Mouse (Mus musculus) embryonic facial prominence, embryonic 13.5 days (tissue): ENCODE results near the gene Uckl1. TPM values are rescaled to one million over a fixed set of nuclear protein-coding genes. Genes with fewer than 3 reads are reported as not detected.

Experiments
- ATAC-seq: fragments of 200-750 bp; cut with Nextera tagmentation; 2 replicates; pipeline ENCODE4 v1.8.0; 2017; ENCODE audit warnings: low read depth; ENCODE audit not compliant: insufficient number of reproducible peaks, insufficient read depth, low FRiP score, low TSS enrichment
- H3K27ac ChIP-seq: fragments of 300-500 bp; sonication (generic); 2 replicates; pipeline ENCODE4 v1.5.1; 2015; ENCODE audit warnings: moderate library complexity, mild to moderate bottlenecking, inconsistent platforms
- H3K27me3 ChIP-seq: fragments of 300-500 bp; sonication (generic); 2 replicates; pipeline ENCODE4 v1.6.1; 2015; ENCODE audit warnings: mild to moderate bottlenecking, inconsistent platforms
- H3K36me3 ChIP-seq: fragments of 300-500 bp; sonication (generic); 2 replicates; pipeline ENCODE4 v1.6.1; 2015; ENCODE audit warnings: mild to moderate bottlenecking, inconsistent platforms
- H3K4me1 ChIP-seq: fragments of 300-500 bp; sonication (generic); 2 replicates; pipeline ENCODE4 v1.6.1; 2015; ENCODE audit warnings: inconsistent platforms
- H3K4me2 ChIP-seq: fragments of 300-500 bp; sonication (generic); 2 replicates; pipeline ENCODE4 v1.6.1; 2015; ENCODE audit warnings: moderate library complexity, mild to moderate bottlenecking, inconsistent platforms
- H3K4me3 ChIP-seq: fragments of 300-500 bp; sonication (generic); 2 replicates; pipeline ENCODE4 v1.5.1; 2015; ENCODE audit warnings: mild to moderate bottlenecking, inconsistent platforms
- H3K9ac ChIP-seq: fragments of 300-500 bp; sonication (generic); 2 replicates; pipeline ENCODE4 v1.6.1; 2015; ENCODE audit warnings: mild to moderate bottlenecking, inconsistent platforms
- H3K9me3 ChIP-seq: fragments of 300-500 bp; sonication (generic); 2 replicates; pipeline ENCODE4 v1.6.1; 2016; ENCODE audit warnings: inconsistent platforms
- WGBS: fragments of 180-500 bp; shearing (Covaris S2); methylation state at CpG from one replicate; pipeline ENCODE4 v1.1.7; 2015; ENCODE audit warnings: mixed read lengths; 5-methylcytosine and 5-hydroxymethylcytosine counted together
- polyA plus RNA-seq: library from polyadenylated mRNA; unstranded; fragments of >200 nt; fragmentation: Nextera tagmentation; extraction: Ambion mirVana; gene quantifications from 2 replicates; pipeline ENCODE4 v1.2.1, GENCODE M21; 2015

The Uckl1 gene
- 41.1 and 57.1 TPM in 2 replicates for polyA plus RNA-seq

- H3K9me3 ChIP-seq = no peaks in the 10 kb centered on the region
- H3K27ac ChIP-seq = no peak within 1 kb of the TSS
- ATAC-seq = no peak
- peaks cover 66% of the 10 kb centered on the region for H3K36me3 ChIP-seq
- peak within 1 kb of the TSS; percentile 17; the same call in 1 of the 2 replicates for H3K9ac ChIP-seq
- H3K4me1 ChIP-seq = peaks cover 18% of the 10 kb centered on the region
- no peak within 1 kb of the TSS for H3K4me2 ChIP-seq
- H3K27me3 ChIP-seq = no peaks in the 10 kb centered on the region
- no peak within 1 kb of the TSS for H3K4me3 ChIP-seq
- 93% methylated on average over 4 of the region's 4 CpGs for WGBS
Measured at GRCm38 (mm10) chr2:181584411-181584942, at the start of gene Uckl1. Gene Uckl1, minus strand, starts transcription at chr2:181584892.

GRCm38 (mm10) chr2:181632624-181633023, 47.9 kb upstream of the Uckl1 start:
- Histone ChIP-seq H3K27ac (no peak overlapping the region), H3K4me1 (no peaks in the 10 kb centered on the region), H3K4me3 (no peak overlapping the region), H3K4me2 (no peak overlapping the region), H3K27me3 (no peaks in the 10 kb centered on the region), H3K9me3 (no peaks in the 10 kb centered on the region), H3K36me3 (peaks cover 71% of the 10 kb centered on the region), H3K9ac (no peak overlapping the region)
- 95% methylated on average over 6 of the region's 6 CpGs for WGBS
- ATAC-seq = no peak

GRCm38 (mm10) chr2:181628471-181628870, 43.8 kb upstream of the Uckl1 start:
- H3K27me3 ChIP-seq = no peaks in the 10 kb centered on the region
- no peak for ATAC-seq
- no peak overlapping the region for H3K4me3 ChIP-seq
- no peak overlapping the region for H3K4me2 ChIP-seq
- peaks cover 56% of the 10 kb centered on the region for H3K36me3 ChIP-seq
- H3K9ac ChIP-seq = no peak overlapping the region
- no peaks in the 10 kb centered on the region for H3K4me1 ChIP-seq
- H3K27ac ChIP-seq = no peak overlapping the region
- H3K9me3 ChIP-seq = no peaks in the 10 kb centered on the region

GRCm38 (mm10) chr2:181623401-181623800, 38.7 kb upstream of the Uckl1 start:
- Histone ChIP-seq H3K4me1 (no peaks in the 10 kb centered on the region), H3K4me3 (no peak overlapping the region), H3K9ac (no peak overlapping the region), H3K27me3 (no peaks in the 10 kb centered on the region), H3K36me3 (peaks cover 63% of the 10 kb centered on the region), H3K27ac (no peak overlapping the region), H3K9me3 (no peaks in the 10 kb centered on the region), H3K4me2 (no peak overlapping the region)
- ATAC-seq = no peak

- H3K27ac ChIP-seq = no peak overlapping the region
- 80% methylated on average over 5 of the region's 5 CpGs for WGBS
- H3K9me3 ChIP-seq = no peaks in the 10 kb centered on the region
- no peak overlapping the region for H3K4me3 ChIP-seq
- peaks cover 54% of the 10 kb centered on the region for H3K36me3 ChIP-seq
- H3K4me2 ChIP-seq = no peak overlapping the region
- H3K9ac ChIP-seq = no peak overlapping the region
- ATAC-seq = no peak
- H3K27me3 ChIP-seq = no peaks in the 10 kb centered on the region
- no peaks in the 10 kb centered on the region for H3K4me1 ChIP-seq
Measured at GRCm38 (mm10) chr2:181618761-181619495, 34.2 kb upstream of the Uckl1 start.

- Histone ChIP-seq H3K4me2 (peak overlapping the region; percentile 85), H3K4me1 (peaks cover 35% of the 10 kb centered on the region), H3K9ac (no peak overlapping the region), H3K36me3 (peaks cover 4% of the 10 kb centered on the region; the same call in 1 of the 2 replicates), H3K27ac (no peak overlapping the region), H3K27me3 (peaks cover 29% of the 10 kb centered on the region), H3K9me3 (no peaks in the 10 kb centered on the region), H3K4me3 (peak overlapping the region; percentile 93)
- no peak for ATAC-seq
- 74% methylated on average over 4 of the region's 4 CpGs for WGBS
Measured at GRCm38 (mm10) chr2:181602367-181602766, 17.7 kb upstream of the Uckl1 start.

GRCm38 (mm10) chr2:181601751-181602145, 17.1 kb upstream of the Uckl1 start:
- WGBS = 25% methylated on average over 10 of the region's 10 CpGs
- no peak overlapping the region; the same call in 1 of the 2 replicates for H3K27ac ChIP-seq

GRCm38 (mm10) chr2:181600828-181601750, 16.4 kb upstream of the Uckl1 start:
- peaks cover 4% of the 10 kb centered on the region; the same call in 1 of the 2 replicates for H3K36me3 ChIP-seq
- peak overlapping the region; percentile 89 for H3K9ac ChIP-seq
- H3K27me3 ChIP-seq = peaks cover 30% of the 10 kb centered on the region
- H3K4me3 ChIP-seq = peak overlapping the region; percentile 93
- peak; percentile 88 for ATAC-seq
- H3K9me3 ChIP-seq = no peaks in the 10 kb centered on the region
- WGBS = 1% methylated on average over 57 of the region's 57 CpGs
- peak overlapping the region; percentile 85 for H3K4me2 ChIP-seq
- peak overlapping the region; percentile 86 for H3K27ac ChIP-seq
- H3K4me1 ChIP-seq = peaks cover 35% of the 10 kb centered on the region

More at GRCm38 (mm10) chr2:181601751-181602145, 17.1 kb upstream of the Uckl1 start:
- Histone ChIP-seq H3K36me3 (peaks cover 4% of the 10 kb centered on the region; the same call in 1 of the 2 replicates), H3K4me1 (peaks cover 35% of the 10 kb centered on the region), H3K4me3 (peak overlapping the region; percentile 93), H3K9me3 (no peaks in the 10 kb centered on the region), H3K4me2 (peak overlapping the region; percentile 85), H3K9ac (peak overlapping the region; percentile 89), H3K27me3 (peaks cover 30% of the 10 kb centered on the region)
- ATAC-seq = no peak

- no peak for ATAC-seq
- peak overlapping the region; percentile 93 for H3K4me3 ChIP-seq
- H3K9me3 ChIP-seq = no peaks in the 10 kb centered on the region
- no peaks in the 10 kb centered on the region for H3K36me3 ChIP-seq
- 61% methylated on average over 6 of the region's 6 CpGs for WGBS
- H3K9ac ChIP-seq = peak overlapping the region; percentile 89
- H3K27me3 ChIP-seq = peaks cover 30% of the 10 kb centered on the region
- H3K27ac ChIP-seq = no peak overlapping the region
- peaks cover 35% of the 10 kb centered on the region for H3K4me1 ChIP-seq
- peak overlapping the region; percentile 85 for H3K4me2 ChIP-seq
Measured at GRCm38 (mm10) chr2:181600226-181600758, 15.6 kb upstream of the Uckl1 start.

GRCm38 (mm10) chr2:181598454-181599351, 14.0 kb upstream of the Uckl1 start, which contains the start of gene Samd10:
Gene Samd10, minus strand, starts transcription at chr2:181599212.
- H3K4me3 ChIP-seq = peak within 1 kb of the TSS; percentile 63
- no peaks in the 10 kb centered on the region for H3K36me3 ChIP-seq
- no peaks in the 10 kb centered on the region for H3K9me3 ChIP-seq
- 0 out of 2 replicates have a peak, but pooled peaks have one; percentile 10 for ATAC-seq
- peak within 1 kb of the TSS; percentile 55 for H3K27ac ChIP-seq
- peak within 1 kb of the TSS; percentile 97 for H3K4me2 ChIP-seq
- peaks cover 30% of the 10 kb centered on the region for H3K27me3 ChIP-seq
- peaks cover 35% of the 10 kb centered on the region for H3K4me1 ChIP-seq
- 2% methylated on average over 58 of the region's 71 CpGs for WGBS
- peak within 1 kb of the TSS; percentile 77 for H3K9ac ChIP-seq
